Mouse (Mus musculus): ENCODE data around the gene Ints1. TPM values are rescaled to one million over a fixed set of nuclear protein-coding genes. Genes with fewer than 3 reads are reported as not detected.
A peak's percentile ranks its signal among the peaks of the same experiment; 100 is the strongest.

Gene Ints1
- polyA plus RNA-seq, 1 experiment from 2014 or later = 32.3 TPM

DNA sequence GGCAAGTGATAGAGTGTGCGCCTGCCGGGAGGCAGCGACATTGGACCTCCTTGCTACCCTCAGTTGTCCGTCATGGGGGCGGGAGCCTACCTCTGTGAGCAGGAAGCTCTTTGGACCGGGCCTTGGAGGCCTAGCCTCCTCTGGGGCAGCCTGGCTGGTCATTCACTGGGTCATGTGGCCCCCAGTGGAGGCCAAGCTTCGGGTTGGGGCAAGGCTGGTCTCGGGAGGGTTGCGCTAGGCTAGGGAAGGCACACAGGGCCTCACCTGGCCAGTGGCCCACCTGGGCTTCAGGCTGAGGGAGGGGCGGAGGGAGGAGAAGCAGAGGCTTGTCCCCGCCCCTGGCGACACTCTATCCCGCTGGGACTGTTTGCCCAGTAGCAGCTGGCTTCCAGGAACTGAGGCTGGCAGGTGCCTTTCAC lies 38.5 kb upstream of the Ints1 start:
- Histone ChIP-seq H3K9ac (replicated peaks; ENCODE audit: low read depth, low read length) (no peak overlapping the region), H3K4me3 (replicated peaks; ENCODE audit: low read length) (no peak overlapping the region), H3K27ac (ENCODE audit: low read length) (no peak overlapping the region), H3K4me2 (ENCODE audit: low read length) (no peak overlapping the region), H3K27me3 (replicated peaks; ENCODE audit: control insufficient read depth, insufficient read depth, low read length) (peaks cover 18% of the 10 kb centered on the region), H3K9me3 (ENCODE audit: control insufficient read depth, low read length) (no peaks in the 10 kb centered on the region; the same call in 1 of the 2 replicates), H3K4me1 (replicated peaks; ENCODE audit: control insufficient read depth, insufficient read depth, low read length) (no peaks in the 10 kb centered on the region), H3K36me3 (ENCODE audit: control insufficient read depth, insufficient read depth) (no peaks in the 10 kb centered on the region)
- WGBS = 7% methylated on average over 12 of the region's 13 CpGs
- ATAC-seq = no peak

GRCm38 (mm10) chr5:139813126-139813490 lies 37.6 kb upstream of the Ints1 start:
- Histone ChIP-seq H3K9ac (replicated peaks; ENCODE audit: low read depth, low read length) (no peak overlapping the region), H3K36me3 (ENCODE audit: control insufficient read depth, insufficient read depth) (no peaks in the 10 kb centered on the region), H3K4me1 (replicated peaks; ENCODE audit: control insufficient read depth, insufficient read depth, low read length) (no peaks in the 10 kb centered on the region), H3K9me3 (ENCODE audit: control insufficient read depth, low read length) (no peaks in the 10 kb centered on the region; the same call in 1 of the 2 replicates), H3K4me3 (replicated peaks; ENCODE audit: low read length) (no peak overlapping the region), H3K4me2 (ENCODE audit: low read length) (no peak overlapping the region), H3K27ac (ENCODE audit: low read length) (no peak overlapping the region), H3K27me3 (replicated peaks; ENCODE audit: control insufficient read depth, insufficient read depth, low read length) (peaks cover 18% of the 10 kb centered on the region)
- ATAC-seq = no peak
- 52% methylated on average over 10 of the region's 10 CpGs for WGBS

DNA sequence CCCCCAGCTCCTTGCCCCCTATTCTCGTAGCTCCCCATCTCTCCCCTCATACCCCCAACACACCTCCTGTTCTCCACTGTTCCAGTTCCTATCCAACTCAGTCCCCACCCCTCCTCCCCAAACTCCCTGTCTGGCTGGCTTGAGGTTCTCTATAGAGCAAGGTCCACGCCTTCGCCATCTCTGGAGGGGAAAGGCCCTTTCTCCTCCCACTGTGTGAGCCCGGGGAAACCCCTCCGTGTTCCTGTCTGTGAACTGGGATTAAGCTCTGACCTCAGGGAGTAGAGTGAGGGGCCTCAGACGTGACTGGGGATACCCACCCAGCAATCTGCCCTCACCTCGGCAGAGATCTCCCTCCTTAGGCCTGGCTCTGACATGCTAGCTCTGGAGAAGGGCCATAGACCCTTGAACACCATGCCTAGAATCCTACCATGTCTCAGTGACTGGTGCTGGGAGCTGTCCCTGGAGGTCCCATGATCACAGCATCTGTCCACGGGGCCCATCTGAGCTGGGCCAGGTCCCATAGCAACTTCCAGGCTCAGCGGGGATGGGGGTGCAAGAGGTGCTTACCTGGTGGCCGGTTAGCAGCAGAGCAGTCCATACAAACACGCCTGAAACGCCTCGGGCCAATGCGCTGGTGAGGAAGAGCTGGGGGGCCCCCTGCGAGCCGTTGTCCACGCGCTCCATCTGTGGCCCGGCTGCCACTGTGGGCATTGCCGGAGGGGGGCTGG lies 37.1 kb upstream of the Ints1 start:
- Histone ChIP-seq H3K27ac (ENCODE audit: low read length) (no peak overlapping the region), H3K27me3 (replicated peaks; ENCODE audit: control insufficient read depth, insufficient read depth, low read length) (peaks cover 18% of the 10 kb centered on the region), H3K4me3 (replicated peaks; ENCODE audit: low read length) (no peak overlapping the region), H3K9me3 (ENCODE audit: control insufficient read depth, low read length) (no peaks in the 10 kb centered on the region; the same call in 1 of the 2 replicates), H3K4me1 (replicated peaks; ENCODE audit: control insufficient read depth, insufficient read depth, low read length) (no peaks in the 10 kb centered on the region), H3K9ac (replicated peaks; ENCODE audit: low read depth, low read length) (no peak overlapping the region), H3K4me2 (ENCODE audit: low read length) (no peak overlapping the region), H3K36me3 (ENCODE audit: control insufficient read depth, insufficient read depth) (no peaks in the 10 kb centered on the region)
- WGBS = 71% methylated on average over 20 of the region's 20 CpGs
- no peak for ATAC-seq

GRCm38 (mm10) chr5:139811677-139812397 lies 36.4 kb upstream of the Ints1 start:
- Histone ChIP-seq H3K9me3 (ENCODE audit: control insufficient read depth, low read length) (no peaks in the 10 kb centered on the region; the same call in 1 of the 2 replicates), H3K9ac (replicated peaks; ENCODE audit: low read depth, low read length) (no peak overlapping the region), H3K4me1 (replicated peaks; ENCODE audit: control insufficient read depth, insufficient read depth, low read length) (no peaks in the 10 kb centered on the region), H3K27me3 (replicated peaks; ENCODE audit: control insufficient read depth, insufficient read depth, low read length) (peaks cover 18% of the 10 kb centered on the region), H3K4me3 (replicated peaks; ENCODE audit: low read length) (no peak overlapping the region), H3K27ac (ENCODE audit: low read length) (no peak overlapping the region), H3K36me3 (ENCODE audit: control insufficient read depth, insufficient read depth) (no peaks in the 10 kb centered on the region), H3K4me2 (ENCODE audit: low read length) (no peak overlapping the region)
- no peak for ATAC-seq
- WGBS = 79% methylated on average over 15 of the region's 15 CpGs

GRCm38 (mm10) chr5:139809397-139809796 lies 33.9 kb upstream of the Ints1 start:
- H3K4me1 ChIP-seq (replicated peaks; ENCODE audit: control insufficient read depth, insufficient read depth, low read length) = no peaks in the 10 kb centered on the region
- H3K27me3 ChIP-seq (replicated peaks; ENCODE audit: control insufficient read depth, insufficient read depth, low read length) = peaks cover 12% of the 10 kb centered on the region
- no peak overlapping the region for H3K9ac ChIP-seq (replicated peaks; ENCODE audit: low read depth, low read length)
- H3K27ac ChIP-seq (ENCODE audit: low read length) = no peak overlapping the region
- ATAC-seq = no peak
- no peaks in the 10 kb centered on the region for H3K36me3 ChIP-seq (ENCODE audit: control insufficient read depth, insufficient read depth)
- no peak overlapping the region for H3K4me2 ChIP-seq (ENCODE audit: low read length)
- H3K4me3 ChIP-seq (replicated peaks; ENCODE audit: low read length) = no peak overlapping the region
- no peaks in the 10 kb centered on the region; the same call in 1 of the 2 replicates for H3K9me3 ChIP-seq (ENCODE audit: control insufficient read depth, low read length)
- 50% methylated on average over 4 of the region's 4 CpGs for WGBS

DNA sequence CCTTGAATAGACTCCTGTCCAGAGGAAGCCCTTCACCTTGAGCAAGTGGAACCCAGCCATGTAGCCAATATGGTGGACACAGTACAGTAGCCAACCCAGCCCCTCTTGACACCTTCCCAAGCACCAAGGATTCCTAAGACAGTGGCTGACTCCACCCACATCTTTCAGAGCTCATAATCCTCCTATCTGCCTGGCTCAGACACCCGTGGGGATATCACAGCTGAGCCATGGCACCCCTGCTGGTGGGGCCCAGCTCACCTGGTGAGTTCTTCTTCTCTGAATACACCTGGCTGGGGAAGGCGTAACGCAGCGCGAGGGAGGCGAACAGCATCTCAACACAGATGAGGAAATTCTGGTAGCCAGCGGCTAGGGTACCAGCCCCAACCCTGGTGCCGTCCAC lies 30.4 kb upstream of the Ints1 start:
- 95% methylated on average over 8 of the region's 8 CpGs for WGBS
- no peaks in the 10 kb centered on the region for H3K27me3 ChIP-seq (replicated peaks; ENCODE audit: control insufficient read depth, insufficient read depth, low read length)
- H3K4me1 ChIP-seq (replicated peaks; ENCODE audit: control insufficient read depth, insufficient read depth, low read length) = 0 out of 2 replicates have a peak, but pooled peaks cover 2% of the 10 kb centered on the region
- no peaks in the 10 kb centered on the region for H3K36me3 ChIP-seq (ENCODE audit: control insufficient read depth, insufficient read depth)
- H3K9me3 ChIP-seq (ENCODE audit: control insufficient read depth, low read length) = no peaks in the 10 kb centered on the region; the same call in 1 of the 2 replicates
- ATAC-seq = no peak
- H3K4me2 ChIP-seq (ENCODE audit: low read length) = no peak overlapping the region
- no peak overlapping the region for H3K27ac ChIP-seq (ENCODE audit: low read length)
- H3K4me3 ChIP-seq (replicated peaks; ENCODE audit: low read length) = no peak overlapping the region
- H3K9ac ChIP-seq (replicated peaks; ENCODE audit: low read depth, low read length) = no peak overlapping the region

- Histone ChIP-seq H3K36me3 (ENCODE audit: control insufficient read depth, insufficient read depth) (peaks cover 3% of the 10 kb centered on the region; the same call in 1 of the 2 replicates), H3K4me3 (replicated peaks; ENCODE audit: low read length) (no peak overlapping the region), H3K9me3 (ENCODE audit: control insufficient read depth, low read length) (no peaks in the 10 kb centered on the region; the same call in 1 of the 2 replicates), H3K4me2 (ENCODE audit: low read length) (no peak overlapping the region), H3K9ac (replicated peaks; ENCODE audit: low read depth, low read length) (no peak overlapping the region), H3K27ac (ENCODE audit: low read length) (no peak overlapping the region), H3K4me1 (replicated peaks; ENCODE audit: control insufficient read depth, insufficient read depth, low read length) (0 out of 2 replicates have a peak, but pooled peaks cover 2% of the 10 kb centered on the region), H3K27me3 (replicated peaks; ENCODE audit: control insufficient read depth, insufficient read depth, low read length) (no peaks in the 10 kb centered on the region)
- ATAC-seq = no peak
- WGBS = 89% methylated on average over 11 of the region's 11 CpGs
Measured at GRCm38 (mm10) chr5:139804573-139805111, 29.2 kb upstream of the Ints1 start.

- H3K36me3 ChIP-seq (ENCODE audit: control insufficient read depth, insufficient read depth) = peaks cover 3% of the 10 kb centered on the region; the same call in 1 of the 2 replicates
- H3K9ac ChIP-seq (replicated peaks; ENCODE audit: low read depth, low read length) = no peak overlapping the region
- H3K27ac ChIP-seq (ENCODE audit: low read length) = no peak overlapping the region
- no peak for ATAC-seq
- H3K4me1 ChIP-seq (replicated peaks; ENCODE audit: control insufficient read depth, insufficient read depth, low read length) = peaks cover 4% of the 10 kb centered on the region
- 9% methylated on average over 6 of the region's 6 CpGs for WGBS
- H3K4me3 ChIP-seq (replicated peaks; ENCODE audit: low read length) = no peak overlapping the region
- no peak overlapping the region for H3K4me2 ChIP-seq (ENCODE audit: low read length)
- no peaks in the 10 kb centered on the region for H3K27me3 ChIP-seq (replicated peaks; ENCODE audit: control insufficient read depth, insufficient read depth, low read length)
- H3K9me3 ChIP-seq (ENCODE audit: control insufficient read depth, low read length) = no peaks in the 10 kb centered on the region
Measured at GRCm38 (mm10) chr5:139804107-139804551, 28.7 kb upstream of the Ints1 start.

DNA sequence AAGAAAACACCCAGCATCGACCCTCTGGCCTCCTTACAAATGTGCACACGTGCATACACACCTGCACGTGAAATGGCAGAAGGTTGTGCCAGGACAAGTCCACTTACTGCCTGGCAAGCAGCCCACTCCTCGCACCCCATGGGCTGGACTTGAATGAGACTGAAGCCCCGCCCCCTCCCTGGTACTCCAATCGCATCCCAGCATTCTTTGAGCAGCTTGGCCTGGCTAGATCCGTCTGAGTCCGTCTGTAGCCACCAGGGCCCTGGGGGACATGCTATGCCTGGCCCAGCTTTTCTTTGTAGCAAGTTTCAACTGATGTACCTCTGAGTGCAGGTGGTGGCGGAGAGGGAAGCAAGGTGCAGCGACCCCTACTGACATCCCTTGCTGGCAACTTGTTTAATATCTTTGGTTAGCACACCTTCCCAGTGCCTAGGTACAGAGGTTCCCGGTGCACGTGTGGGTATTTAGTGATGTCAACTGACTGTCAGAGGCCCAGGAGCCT lies 28.2 kb upstream of the Ints1 start:
- Histone ChIP-seq H3K9ac (replicated peaks; ENCODE audit: low read depth, low read length) (no peak overlapping the region), H3K36me3 (ENCODE audit: control insufficient read depth, insufficient read depth) (peaks cover 3% of the 10 kb centered on the region; the same call in 1 of the 2 replicates), H3K4me2 (ENCODE audit: low read length) (no peak overlapping the region), H3K4me1 (replicated peaks; ENCODE audit: control insufficient read depth, insufficient read depth, low read length) (peaks cover 9% of the 10 kb centered on the region), H3K27me3 (replicated peaks; ENCODE audit: control insufficient read depth, insufficient read depth, low read length) (no peaks in the 10 kb centered on the region), H3K4me3 (replicated peaks; ENCODE audit: low read length) (no peak overlapping the region), H3K9me3 (ENCODE audit: control insufficient read depth, low read length) (no peaks in the 10 kb centered on the region), H3K27ac (ENCODE audit: low read length) (no peak overlapping the region)
- peak; percentile 42; the same call in 1 of the 2 replicates for ATAC-seq
- WGBS = 5% methylated on average over 12 of the region's 12 CpGs

Data from forebrain, embryonic 16.5 days (tissue).